11 mouse cellular contexts compared by ENCODE assay signal in genomic region chr4:134634001-134634400, GRCm38 (mm10).
DNase-seq lines count a peak whose midpoint lies in the region; TF ChIP-seq lines count a peak whose summit lies in the region.
"Had no signal": no experiment of that assay in that cellular context is flagged by ENCODE, and none has a peak within 500 bp of the region (broad histone marks: within the 10 kb centered on the region; RNA-seq: fewer than 3 reads in every experiment).

No protein-coding gene starts in this region.

- no peaks in the 10 kb centered on the region for H3K27me3 ChIP-seq in CH12.LX (replicated peaks)
- H3K27me3 ChIP-seq: heart, embryonic 12.5 days had no signal

- no peaks in the 10 kb centered on the region for H3K79me2 ChIP-seq in CH12.LX (replicated peaks; ENCODE audit: control insufficient read depth, extremely low read depth, insufficient read depth, poor library complexity, severe bottlenecking)

- TF ChIP-seq RAD21 in CH12.LX (IDR thresholded peaks at IDR 0.05; ENCODE audit: low read depth, low read length): no peak

- H3K4me2 ChIP-seq in CH12.LX (ENCODE audit: insufficient read depth, low read depth, poor library complexity, severe bottlenecking): no peak overlapping the region
- H3K4me2 ChIP-seq: heart, embryonic 12.5 days had no signal

- H3K27ac ChIP-seq in CH12.LX (ENCODE audit: insufficient read depth, low read depth): no peak overlapping the region

- dilution Hi-C loops in CH12.LX (cut with MboI; ENCODE audit: extremely low pct_ligation_motif_present, extremely low pct_unique_long_range_greater_than_20kb, low sequenced_read_pairs): no loop called here

- no peak for TF ChIP-seq CTCF in CH12.LX (conservative IDR thresholded peaks at IDR 0.05 in 1 of 2, IDR thresholded peaks at IDR 0.05 in 1 of 2; ENCODE audit: low read depth in 2 of 2, low read length in 2 of 2)

- no peaks in the 10 kb centered on the region for H3K9me3 ChIP-seq in CH12.LX (replicated peaks; ENCODE audit: low read length)
- H3K9me3 ChIP-seq: heart, embryonic 12.5 days had no signal

- no peaks in the 10 kb centered on the region for H3K36me3 ChIP-seq in CH12.LX (replicated peaks in 1 of 2; ENCODE audit: control insufficient read depth in 1 of 2, insufficient read depth in 1 of 2, low read length in 1 of 2)

- H3K4me3 ChIP-seq in CH12.LX (replicated peaks in 1 of 3; ENCODE audit: low read depth in 2 of 3, low read length in 2 of 3, poor library complexity in 1 of 3): no peak overlapping the region
- H3K4me3 ChIP-seq: heart, embryonic 12.5 days; megakaryocyte, embryonic 14.5 days had no signal

- TF ChIP-seq POLR2A in CH12.LX (IDR thresholded peaks at IDR 0.05; ENCODE audit: low read depth, low read length): no peak

- H3K4me1 ChIP-seq in CH12.LX (ENCODE audit: control insufficient read depth in 1 of 2, insufficient read depth in 2 of 2): peaks cover 0 to 8% of the 10 kb centered on the region in 2 experiments; a peak in 2 of 4 replicates

- TF ChIP-seq EP300 in CH12.LX (IDR thresholded peaks at IDR 0.05; ENCODE audit: low read length): no peak

- peak; percentile 53 for DNase-seq in embryo, embryonic 10.5 days (ENCODE audit: low spot score)
- no peak for DNase-seq in embryo, embryonic 9.5 days (ENCODE audit: extremely low spot score)
- no peak for DNase-seq in CH12.LX (ENCODE audit: extremely low read depth)
- peak; percentile 58 for DNase-seq in brain, adult 2 months (ENCODE audit: low read depth, low spot score)
- peak; percentile 33 to 43 for DNase-seq in kidney, postnatal 36 days
- DNase-seq in urinary bladder, postnatal 36 days (ENCODE audit: low spot score in 2 of 2): no peak
- no peak for DNase-seq in spleen, postnatal 4 days (ENCODE audit: low spot score in 2 of 2)
- no peak for DNase-seq in frontal cortex, postnatal 14 days (ENCODE audit: low spot score in 2 of 2)
- DNase-seq: liver had no signal

- no peak overlapping the region for H3K9ac ChIP-seq in CH12.LX (ENCODE audit: insufficient read depth, low read depth)
- H3K9ac ChIP-seq: heart, embryonic 12.5 days had no signal

- in situ Hi-C loops in CH12.LX (cut with MboI; ENCODE audit: low pct_ligation_motif_present, low pct_unique_long_range_greater_than_20kb, low sequenced_read_pairs): no loop called here

TF ChIP-seq in CH12.LX, 34 proteins besides CTCF, POLR2A, EP300 and RAD21:
- TF ChIP-seq MAFK (IDR thresholded peaks at IDR 0.05; ENCODE audit: insufficient replicate concordance, low read length) (0 out of 2 replicates have a peak, but pooled peaks have one; percentile 30), TBP (conservative IDR thresholded peaks at IDR 0.05; ENCODE audit: low read depth, low read length) (no peak)

Comparison
In these comparisons a context has a peak if more than half of its experiments do, and no peak if none do; other contexts are left out.
1. DNase-seq: peak in embryo, embryonic 10.5 days (single experiment), brain, adult 2 months (single experiment) and kidney, postnatal 36 days (2 of 2); none in embryo, embryonic 9.5 days (single experiment), CH12.LX (single experiment), urinary bladder, postnatal 36 days (0 of 2), spleen, postnatal 4 days (0 of 2) and frontal cortex, postnatal 14 days (0 of 2).